Mouse (Mus musculus): Measurements from ENCODE around the gene Dact2.

DNA sequence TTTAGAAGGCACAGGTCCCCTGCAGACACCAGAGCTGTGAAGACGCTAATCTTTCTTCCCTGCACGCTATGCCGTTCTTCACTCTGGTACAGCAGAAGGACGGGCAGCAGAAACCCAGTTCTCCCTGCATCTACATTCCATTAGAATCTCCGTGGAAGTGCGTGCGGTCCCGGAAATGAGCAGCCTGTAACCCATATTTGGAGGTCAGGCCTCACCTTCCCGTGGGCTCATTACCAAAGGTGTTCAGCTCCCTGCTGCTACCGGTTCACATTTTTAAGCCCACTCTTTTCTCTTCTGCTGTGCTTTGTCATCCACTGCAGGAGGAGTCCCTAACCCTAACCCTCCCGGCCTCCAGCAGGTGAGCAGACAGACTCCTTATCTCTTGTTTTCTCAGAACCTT is 34.7 kb downstream of the Dact2 start:
- no peak for TF ChIP-seq POLR2A (IDR thresholded peaks at IDR 0.05; ENCODE audit: borderline replicate concordance, low read depth, low read length)
- TF ChIP-seq CTCF (IDR thresholded peaks at IDR 0.05; ENCODE audit: low read depth, low read length): no peak

Measured in bone marrow macrophage, adult 2 months (primary cell).